Mouse (Mus musculus): ENCODE results near the gene Ccnb1.

DNA sequence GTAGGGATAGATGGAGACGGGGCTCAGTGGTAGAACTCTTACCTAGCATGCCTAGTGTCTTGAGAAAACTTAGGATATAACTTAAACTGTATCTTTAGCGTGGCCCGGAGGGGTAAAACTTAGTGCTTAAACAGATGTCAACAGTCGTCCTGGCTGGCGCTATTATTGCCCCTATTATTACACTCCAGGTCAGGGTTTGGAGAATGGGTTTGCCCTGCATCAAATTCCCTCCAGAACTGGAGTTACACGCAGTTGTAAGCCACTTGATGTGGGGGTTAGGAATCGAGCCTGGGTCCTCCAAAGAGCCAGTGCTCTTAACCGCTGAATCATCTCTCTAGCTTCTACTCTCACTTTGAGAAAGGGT lies 10.3 kb downstream of the Ccnb1 start:
- TF ChIP-seq POLR2A (IDR thresholded peaks at IDR 0.05; ENCODE audit: extremely low read depth, insufficient read depth, low read length) (no peak), CTCF (IDR thresholded peaks at IDR 0.05; ENCODE audit: low read depth, low read length) (no peak)
